Mouse (Mus musculus): ENCODE results near the gene Dok1.

The Dok1 gene

DNA sequence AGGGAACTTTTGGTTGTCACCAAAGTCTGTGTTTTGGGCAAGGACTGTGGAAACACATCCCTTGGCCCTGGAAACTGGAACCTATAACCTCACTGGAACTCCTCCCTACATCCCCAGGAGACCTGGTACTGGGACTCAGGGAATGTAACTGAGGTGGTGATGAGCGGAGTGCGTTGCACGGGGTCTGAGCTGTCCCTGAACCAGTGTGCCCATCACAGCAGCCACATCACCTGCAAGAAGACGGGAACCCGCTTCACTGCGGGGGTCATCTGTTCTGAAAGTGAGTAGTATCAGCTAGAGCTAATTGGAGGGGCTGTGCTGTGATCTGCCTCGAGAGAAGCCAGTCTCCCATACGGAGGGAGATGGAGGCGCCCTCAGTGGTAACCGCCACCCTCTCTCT is 16.1 kb upstream of the Dok1 start:
- no peak for DNase-seq (ENCODE audit: low read depth, low spot score)

DNA sequence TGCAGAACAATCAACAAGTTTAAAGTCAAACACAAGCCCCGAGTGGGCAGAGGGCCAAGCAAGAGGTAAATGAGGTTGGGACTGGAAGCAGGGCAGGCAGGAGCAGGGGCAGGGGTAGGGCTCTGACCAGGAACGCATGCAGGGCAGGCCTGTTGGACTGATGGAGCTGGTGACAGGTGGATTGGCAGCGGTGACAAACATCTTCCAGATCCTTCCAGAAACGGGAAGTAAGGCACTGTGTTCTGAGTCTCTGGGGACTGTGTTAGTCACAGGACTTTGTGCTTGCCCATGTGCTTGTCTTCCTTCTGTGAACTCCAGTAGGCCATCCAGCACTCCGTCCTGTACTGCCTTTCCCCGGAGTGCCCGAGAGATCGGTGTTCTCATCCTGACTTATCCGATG is 11.5 kb upstream of the Dok1 start:
- peak; percentile 73 for DNase-seq (ENCODE audit: low read depth, low spot score)

GRCm38 (mm10) chr6:83043993-83044392 is 10.7 kb upstream of the Dok1 start:
- no peak for DNase-seq (ENCODE audit: low read depth, low spot score)

DNA sequence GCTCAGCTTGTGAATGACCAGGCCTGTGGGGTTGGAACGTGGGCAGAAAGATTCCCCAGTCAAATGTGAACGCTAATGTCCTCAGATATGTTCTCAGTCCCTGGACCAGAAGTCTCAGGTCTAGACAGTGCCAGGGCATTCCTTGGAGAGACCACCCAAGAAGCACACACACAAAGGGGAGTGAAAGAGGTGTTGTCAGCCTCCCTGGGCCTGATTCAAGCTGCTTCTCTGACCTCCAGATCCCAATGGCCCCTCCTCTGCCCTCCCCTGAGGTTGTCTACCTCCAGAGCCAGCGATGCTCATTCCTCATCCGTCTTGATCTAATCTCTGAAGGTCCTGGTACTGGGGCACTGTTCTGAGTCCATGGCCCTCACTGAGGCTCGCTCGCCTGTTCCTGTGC is 10.3 kb upstream of the Dok1 start:
- DNase-seq (ENCODE audit: low read depth, low spot score): no peak

- DNase-seq (ENCODE audit: low read depth, low spot score): no peak
These were observed 7.3 kb upstream of the Dok1 start for GRCm38 (mm10) chr6:83040601-83041000.

GRCm38 (mm10) chr6:83038496-83039012 is 5.3 kb upstream of the Dok1 start:
- no peak for DNase-seq (ENCODE audit: low read depth, low spot score)

DNA sequence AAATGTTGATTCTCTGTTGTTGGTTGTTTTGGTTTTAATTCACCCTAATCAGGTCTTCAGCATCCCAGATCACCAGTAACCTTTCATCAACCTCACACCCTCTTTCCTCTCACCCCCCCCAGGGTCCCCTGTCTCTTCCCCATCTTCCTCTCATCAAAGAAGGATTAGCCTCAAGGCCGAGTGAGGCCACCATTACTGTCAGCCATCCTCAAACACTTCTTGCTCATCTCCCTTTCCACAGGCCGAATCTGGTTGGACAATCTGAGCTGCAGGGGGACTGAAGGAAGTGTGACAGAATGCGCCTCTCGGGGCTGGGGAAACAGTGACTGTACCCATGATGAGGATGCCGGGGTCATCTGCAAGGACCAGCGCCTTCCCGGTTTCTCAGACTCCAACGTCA is 3.9 kb upstream of the Dok1 start:
- DNase-seq (ENCODE audit: low read depth, low spot score): no peak

DNA sequence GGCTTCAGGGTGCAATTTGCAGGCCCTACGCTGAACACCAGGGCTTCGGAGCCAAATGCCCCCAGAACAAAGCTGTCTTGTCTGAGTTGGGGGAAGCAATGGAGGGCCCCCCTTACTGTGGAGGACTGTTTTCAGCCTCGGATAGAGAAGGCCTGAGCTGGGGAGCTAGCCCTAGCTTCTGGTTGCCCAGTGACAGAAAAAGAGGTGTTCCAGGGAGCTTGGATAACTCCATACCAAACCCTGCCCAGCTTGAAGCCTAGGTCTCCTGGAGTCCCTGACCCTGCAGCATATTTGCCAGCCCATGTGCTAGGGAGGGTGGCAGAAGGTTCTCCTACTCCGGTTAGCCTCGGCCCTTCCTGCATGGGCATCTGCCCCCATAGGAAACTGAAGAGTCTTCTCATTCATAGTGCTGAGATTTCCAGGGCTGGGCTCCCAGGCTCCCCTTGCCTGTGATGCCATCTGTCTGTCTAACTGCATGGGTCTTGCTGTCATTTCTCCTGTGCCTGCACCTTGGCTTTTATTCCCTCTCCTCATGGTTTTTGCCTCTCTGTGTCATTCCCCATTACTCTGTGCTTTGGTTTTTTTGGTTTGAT is 1.3 kb upstream of the Dok1 start:
- DNase-seq (ENCODE audit: low read depth, low spot score): peak; percentile 45

GRCm38 (mm10) chr6:83032769-83033191 is 491 bp downstream of the Dok1 start:
- peak; percentile 63 for DNase-seq (ENCODE audit: low read depth, low spot score)

- DNase-seq (ENCODE audit: low read depth, low spot score): no peak
These were observed 1.2 kb downstream of the Dok1 start for GRCm38 (mm10) chr6:83031921-83032590.

GRCm38 (mm10) chr6:83031111-83031510 is 2.2 kb downstream of the Dok1 start:
- no peak for DNase-seq (ENCODE audit: low read depth, low spot score)

DNA sequence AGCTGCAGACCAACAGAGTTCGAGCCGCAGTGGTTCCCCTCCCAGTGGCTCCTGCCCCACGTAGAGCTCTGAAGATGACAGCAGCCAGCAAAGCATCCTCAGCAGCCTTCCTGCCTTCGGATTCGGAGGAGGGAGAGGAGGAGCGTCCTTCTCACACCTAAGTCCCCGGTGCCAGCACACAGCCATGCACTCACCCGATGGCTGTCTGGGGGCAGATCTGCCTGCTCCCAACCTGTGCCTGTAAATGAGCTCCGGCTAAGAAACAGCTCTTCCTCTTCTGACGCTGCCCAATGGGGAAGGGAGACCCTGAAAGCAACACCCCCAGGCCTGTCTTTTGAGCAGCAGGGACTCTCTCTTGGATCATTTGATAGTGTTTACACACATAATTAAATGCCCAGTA is 3.5 kb downstream of the Dok1 start:
- no peak for DNase-seq (ENCODE audit: low read depth, low spot score)

DNA sequence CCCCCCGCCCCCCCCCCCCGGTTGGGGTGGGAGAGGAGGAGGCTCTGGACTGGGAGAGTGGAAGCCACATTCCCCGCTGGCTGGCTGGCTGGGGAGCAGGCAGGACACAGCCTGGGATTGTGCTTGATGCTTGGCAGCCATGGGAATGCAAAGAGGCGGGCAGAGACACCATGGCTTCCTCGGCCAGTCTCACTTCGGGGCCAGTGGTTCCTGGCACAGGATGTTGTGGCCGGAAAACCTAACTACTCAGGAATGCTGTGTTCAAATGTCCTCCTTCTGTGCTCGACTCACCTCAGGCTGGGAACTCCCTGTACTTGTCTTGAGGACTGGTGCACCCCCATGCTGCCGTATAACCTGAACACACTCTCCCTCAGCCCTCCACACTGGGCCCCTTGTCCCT is 5.6 kb downstream of the Dok1 start:
- DNase-seq (ENCODE audit: low read depth, low spot score): peak; percentile 90

- no peak for DNase-seq (ENCODE audit: low read depth, low spot score)
These were observed 6.0 kb downstream of the Dok1 start for GRCm38 (mm10) chr6:83027293-83027692.

DNA sequence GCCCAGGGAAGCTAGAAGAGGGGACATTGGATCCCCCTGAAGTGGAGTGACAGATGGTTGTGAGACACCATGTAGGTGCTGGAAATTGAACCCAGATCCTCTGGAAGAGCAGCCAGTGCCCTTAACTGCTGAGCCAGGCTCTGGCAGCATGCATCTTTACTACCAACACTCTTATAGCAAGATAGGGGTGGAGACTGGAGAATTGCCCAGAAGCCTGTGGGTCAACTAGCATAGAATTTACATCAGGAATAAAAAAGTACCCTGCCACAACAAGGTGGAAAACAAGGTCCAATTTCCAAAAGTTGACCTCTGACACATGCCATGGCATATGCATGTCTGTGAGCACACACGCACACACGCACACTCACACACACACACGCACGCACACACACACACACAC is 8.1 kb downstream of the Dok1 start:
- DNase-seq (ENCODE audit: low read depth, low spot score): peak; percentile 81

- DNase-seq (ENCODE audit: low read depth, low spot score): peak; percentile 83
These were observed 8.8 kb downstream of the Dok1 start for GRCm38 (mm10) chr6:83024421-83024820.

DNA sequence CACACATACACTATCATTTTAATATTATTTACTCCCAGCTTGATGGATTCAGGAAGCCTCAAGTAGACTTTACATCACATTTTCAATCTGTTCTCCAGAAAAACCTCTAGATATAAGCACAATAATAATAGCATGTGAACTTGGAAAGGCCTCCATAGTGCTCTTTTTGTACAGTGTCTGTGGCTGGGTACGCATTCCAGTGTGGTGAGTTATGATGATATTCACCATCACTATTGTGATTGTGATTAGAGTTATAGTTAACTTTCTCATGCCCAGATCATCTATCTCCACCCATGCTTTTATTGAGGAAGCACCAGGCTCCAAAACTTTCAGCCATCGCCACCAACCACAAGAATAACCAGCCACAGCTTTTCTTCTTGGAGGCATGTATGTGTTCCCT is 9.5 kb downstream of the Dok1 start:
- peak; percentile 83 for DNase-seq (ENCODE audit: low read depth, low spot score)

GRCm38 (mm10) chr6:83023008-83023407 is 10.3 kb downstream of the Dok1 start:
- DNase-seq (ENCODE audit: low read depth, low spot score): no peak

DNA sequence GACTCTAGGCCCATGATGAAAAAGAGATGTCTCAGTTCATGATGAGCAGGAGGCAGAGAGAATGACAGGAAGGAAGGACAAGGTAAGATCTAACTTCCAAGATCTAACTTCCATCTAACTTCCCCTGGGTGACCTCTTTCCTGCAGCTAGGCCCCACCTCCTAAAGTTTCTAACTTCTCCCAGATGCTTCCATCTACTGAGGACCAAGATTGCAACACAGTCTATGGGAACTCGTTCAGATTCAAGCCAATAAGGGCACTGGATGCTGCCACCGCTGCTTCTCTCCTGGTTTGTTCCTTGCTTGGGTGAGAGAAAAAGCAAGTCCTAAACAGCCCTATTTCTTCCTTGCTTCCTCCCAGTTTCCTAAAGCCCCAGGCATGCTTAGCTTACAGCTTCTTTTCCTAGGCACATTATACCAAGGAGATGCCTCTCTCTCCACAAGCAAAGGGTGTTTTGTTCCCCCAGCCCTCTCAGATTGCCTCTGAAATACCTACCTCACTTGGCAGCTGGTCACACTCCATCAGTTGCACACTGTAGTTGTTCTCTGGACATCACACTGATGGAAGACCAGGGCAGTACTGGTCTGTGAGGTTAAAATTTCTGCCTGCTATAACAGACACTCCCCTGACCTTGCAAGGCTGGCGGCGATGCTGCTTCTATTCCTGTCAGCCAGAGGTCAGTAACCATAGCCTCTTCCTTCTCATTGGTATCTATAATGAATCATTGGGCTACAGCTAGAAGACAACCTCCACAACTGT is 12.3 kb downstream of the Dok1 start:
- no peak for DNase-seq (ENCODE audit: low read depth, low spot score)

GRCm38 (mm10) chr6:83020121-83020520 is 13.2 kb downstream of the Dok1 start:
- no peak for DNase-seq (ENCODE audit: low read depth, low spot score)

DNA sequence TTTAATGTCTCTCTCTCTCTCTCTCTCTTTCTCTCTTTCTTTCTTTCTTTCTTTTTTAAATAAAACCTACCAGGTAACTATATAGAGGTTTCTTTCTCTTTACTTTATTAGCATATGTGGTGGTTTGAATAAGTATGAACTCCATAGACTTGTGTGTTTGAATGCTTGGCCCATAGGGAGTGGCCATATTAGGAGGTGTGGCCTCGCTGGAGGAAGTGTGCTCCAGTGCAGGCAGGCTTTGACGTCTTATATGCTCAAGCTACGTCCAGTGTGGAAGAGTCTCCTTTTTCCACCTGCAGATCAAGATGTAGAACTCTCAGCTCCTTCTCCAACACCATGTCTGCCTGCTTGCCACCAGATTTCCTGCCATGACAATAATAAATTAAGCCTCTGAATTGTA is 14.2 kb downstream of the Dok1 start:
- DNase-seq (ENCODE audit: low read depth, low spot score): no peak

DNA sequence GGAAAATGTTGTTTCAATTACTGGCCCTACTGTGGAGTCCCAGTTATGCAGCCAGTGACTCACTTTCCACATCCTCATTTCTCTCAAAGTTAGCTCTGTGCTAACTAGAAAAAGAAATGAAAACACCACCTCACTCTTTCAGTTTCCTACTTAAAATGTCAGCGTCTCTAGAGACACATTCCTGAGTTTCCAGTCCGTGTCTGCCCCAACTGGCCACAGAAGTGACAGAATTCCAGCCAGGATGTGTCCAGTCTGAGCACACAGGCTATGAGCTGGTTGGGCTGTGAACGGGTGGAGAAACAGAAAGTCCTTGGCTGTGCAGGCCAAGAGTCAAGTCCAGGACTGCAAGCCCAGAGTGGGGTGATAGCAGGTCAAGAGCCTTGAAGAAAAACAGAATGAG is 16.1 kb downstream of the Dok1 start:
- peak; percentile 93 for DNase-seq (ENCODE audit: low read depth, low spot score)

DNA sequence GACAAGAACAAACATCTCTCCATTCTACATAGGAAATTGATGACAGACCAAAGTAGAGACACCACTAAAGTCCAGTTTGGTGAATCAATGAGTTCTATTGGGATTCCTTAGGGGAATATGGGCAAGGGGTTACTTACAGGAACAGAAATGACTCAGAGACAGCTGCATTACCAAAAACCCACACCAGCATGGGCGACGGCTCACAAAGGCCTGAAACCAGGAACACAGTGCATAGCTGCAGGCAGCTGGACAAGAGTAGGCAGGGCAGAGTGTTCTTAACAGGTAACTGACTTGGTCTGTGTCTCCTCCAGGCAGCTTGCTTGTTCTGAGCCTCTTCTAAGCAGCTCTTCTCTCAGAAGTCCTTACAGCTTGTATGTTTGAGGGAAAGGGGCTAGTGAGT is 17.5 kb downstream of the Dok1 start:
- peak; percentile 57 for DNase-seq (ENCODE audit: low read depth, low spot score)

Data from 3T3-L1 (cell line).